In genomic region chr8:4238434-4239192, GRCm38 (mm10) we compare ENCODE assay signal across 8 mouse cellular contexts. TPM values are rescaled to one million over a fixed set of nuclear protein-coding genes. Genes with fewer than 3 reads are reported as not detected.
DNase-seq lines count a peak whose midpoint lies in the region; ATAC-seq lines count a peak whose summit lies in the region.

Gene Map2k7, plus strand, starts transcription at chr8:4238740.
Gene Gm49320, plus strand, starts transcription at chr8:4238865.

- H3K36me3 ChIP-seq in hindbrain, embryonic 15.5 days = peaks cover 17% of the 10 kb centered on the region

- H3K4me3 ChIP-seq in hindbrain, embryonic 15.5 days = peak within 1 kb of the TSS; percentile 51

- H3K27ac ChIP-seq in hindbrain, embryonic 15.5 days (replicated peaks) = peak within 1 kb of the TSS; percentile 94

- peak within 1 kb of the TSS; percentile 55 for H3K9ac ChIP-seq in hindbrain, embryonic 15.5 days

- no peaks in the 10 kb centered on the region for H3K27me3 ChIP-seq in hindbrain, embryonic 15.5 days

- ATAC-seq in hindbrain, embryonic 15.5 days (ENCODE audit: low FRiP score, low read depth) = peak; percentile 96

- H3K4me2 ChIP-seq in hindbrain, embryonic 15.5 days = peak within 1 kb of the TSS; percentile 69

- no peaks in the 10 kb centered on the region for H3K9me3 ChIP-seq in hindbrain, embryonic 15.5 days

- DNase-seq in R1 (ENCODE audit: low read depth, low spot score) = peak; percentile 99
- DNase-seq in cerebellum, postnatal 25 days = peak; percentile 100
- DNase-seq in frontal cortex, postnatal 25 days (ENCODE audit: low spot score in 2 of 2) = peak; percentile 100
- peak; percentile 100 for DNase-seq in left cerebral cortex, adult 11 months (ENCODE audit: low spot score)
- DNase-seq in lung, postnatal 4 days = peak; percentile 100
- DNase-seq in retina, postnatal 7 days (ENCODE audit: low read depth, low spot score) = peak; percentile 100
- DNase-seq in urinary bladder, adult 2 months (ENCODE audit: low spot score) = peak; percentile 100

- H3K4me1 ChIP-seq in hindbrain, embryonic 15.5 days (replicated peaks) = peaks cover 37% of the 10 kb centered on the region

- WGBS in hindbrain, embryonic 15.5 days = 0% methylated on average over 69 of the region's 71 CpGs

RNA-seq across cellular contexts. Expression of gene Map2k7, which starts in this region (rescaled TPM):
- 28.0 and 29.4 TPM in 2 replicates for polyA plus RNA-seq in hindbrain, embryonic 15.5 days (2015; fragmentation: Nextera tagmentation; extraction: Ambion mirVana)
- 39.9 and 50.3 TPM in 2 replicates for polyA plus RNA-seq in urinary bladder, adult 2 months (2012; rRNA removed)

RNA-seq across cellular contexts. Expression of gene Gm49320, which starts in this region (rescaled TPM):
- polyA plus RNA-seq in hindbrain, embryonic 15.5 days (2015; fragmentation: Nextera tagmentation; extraction: Ambion mirVana) = 0.83 and 0.92 TPM in 2 replicates
- polyA plus RNA-seq in urinary bladder, adult 2 months (2012; rRNA removed) = 4.3 and 5.9 TPM in 2 replicates

Comparison
In these comparisons a context has a peak if more than half of its experiments do, and no peak if none do; other contexts are left out.
1. Peak in every context shown above with its lines: DNase-seq, ATAC-seq, H3K4me3 ChIP-seq and H3K27ac ChIP-seq.